13 mouse cellular contexts compared by ENCODE assay signal in genomic region chr10:66953248-66953975, GRCm38 (mm10).
DNase-seq lines count a peak whose midpoint lies in the region; ATAC-seq and TF ChIP-seq lines count a peak whose summit lies in the region.
"Had no signal": no experiment of that assay in that cellular context is flagged by ENCODE, and none has a peak within 500 bp of the region (broad histone marks: within the 10 kb centered on the region; RNA-seq: fewer than 3 reads in every experiment).

No protein-coding gene starts in this region.

- H3K27me3 ChIP-seq in embryonic facial prominence, embryonic 14.5 days (replicated peaks; ENCODE audit: control insufficient read depth, insufficient read depth, low read length) = no peaks in the 10 kb centered on the region
- no peaks in the 10 kb centered on the region for H3K27me3 ChIP-seq in embryonic facial prominence, embryonic 10.5 days (replicated peaks; ENCODE audit: low read depth, poor library complexity, severe bottlenecking)
- H3K27me3 ChIP-seq in midbrain, embryonic 15.5 days (replicated peaks) = no peaks in the 10 kb centered on the region
- H3K27me3 ChIP-seq in midbrain, embryonic 11.5 days (ENCODE audit: control insufficient read depth, insufficient read depth, low read length) = no peaks in the 10 kb centered on the region
- H3K27me3 ChIP-seq in forebrain, postnatal 0 days (ENCODE audit: insufficient read depth, low read length) = no peaks in the 10 kb centered on the region
- H3K27me3 ChIP-seq: heart, embryonic 15.5 days; limb, embryonic 15.5 days had no signal

- no peak overlapping the region for H3K4me2 ChIP-seq in embryonic facial prominence, embryonic 14.5 days (ENCODE audit: low read depth, low read length)
- no peak overlapping the region for H3K4me2 ChIP-seq in midbrain, embryonic 15.5 days
- no peak overlapping the region for H3K4me2 ChIP-seq in midbrain, embryonic 11.5 days
- H3K4me2 ChIP-seq in forebrain, postnatal 0 days (ENCODE audit: low read depth) = no peak overlapping the region
- H3K4me2 ChIP-seq: heart, embryonic 15.5 days; limb, embryonic 15.5 days had no signal

- no peaks in the 10 kb centered on the region for H3K36me3 ChIP-seq in embryonic facial prominence, embryonic 14.5 days (ENCODE audit: control insufficient read depth, insufficient read depth, low read length)
- no peaks in the 10 kb centered on the region for H3K36me3 ChIP-seq in embryonic facial prominence, embryonic 10.5 days (replicated peaks)
- H3K36me3 ChIP-seq in midbrain, embryonic 15.5 days (replicated peaks) = no peaks in the 10 kb centered on the region
- H3K36me3 ChIP-seq in midbrain, embryonic 11.5 days (ENCODE audit: control insufficient read depth, insufficient read depth, low read length) = no peaks in the 10 kb centered on the region
- H3K36me3 ChIP-seq in forebrain, postnatal 0 days (ENCODE audit: insufficient read depth) = no peaks in the 10 kb centered on the region
- H3K36me3 ChIP-seq: heart, embryonic 15.5 days; limb, embryonic 15.5 days had no signal

- TF ChIP-seq CTCF in forebrain, postnatal 0 days (IDR thresholded peaks at IDR 0.05; ENCODE audit: low read depth) = no peak

- H3K4me3 ChIP-seq in embryonic facial prominence, embryonic 14.5 days (ENCODE audit: low read depth, low read length) = no peak overlapping the region
- no peak overlapping the region for H3K4me3 ChIP-seq in embryonic facial prominence, embryonic 10.5 days
- no peak overlapping the region for H3K4me3 ChIP-seq in midbrain, embryonic 15.5 days
- H3K4me3 ChIP-seq in midbrain, embryonic 11.5 days (ENCODE audit: low read depth, low read length) = no peak overlapping the region
- no peak overlapping the region for H3K4me3 ChIP-seq in forebrain, postnatal 0 days (ENCODE audit: low read depth, low read length)
- H3K4me3 ChIP-seq: heart, embryonic 15.5 days; limb, embryonic 15.5 days had no signal

- H3K9ac ChIP-seq in embryonic facial prominence, embryonic 14.5 days (ENCODE audit: low read depth, low read length) = no peak overlapping the region
- no peak overlapping the region for H3K9ac ChIP-seq in midbrain, embryonic 15.5 days
- H3K9ac ChIP-seq in midbrain, embryonic 11.5 days (ENCODE audit: low read length) = no peak overlapping the region
- no peak overlapping the region for H3K9ac ChIP-seq in forebrain, postnatal 0 days
- H3K9ac ChIP-seq: heart, embryonic 15.5 days; limb, embryonic 15.5 days had no signal

- peak; percentile 24 for DNase-seq in embryonic facial prominence, embryonic 14.5 days (ENCODE audit: low spot score)
- DNase-seq in embryonic facial prominence, embryonic 10.5 days (ENCODE audit: low spot score) = no peak
- DNase-seq in midbrain, embryonic 11.5 days (ENCODE audit: low spot score, missing footprints) = no peak
- peak; percentile 13 to 19 for DNase-seq in thymus, postnatal 10 days (ENCODE audit: low spot score in 2 of 2)
- DNase-seq in forebrain, postnatal 0 days = no peak
- DNase-seq in adrenal gland, adult 2 months = no peak
- DNase-seq: right cerebral cortex, adult 18-20 months had no signal

- no peak overlapping the region for H3K27ac ChIP-seq in embryonic facial prominence, embryonic 14.5 days (replicated peaks; ENCODE audit: low read depth, low read length)
- H3K27ac ChIP-seq in embryonic facial prominence, embryonic 10.5 days (replicated peaks) = no peak overlapping the region
- H3K27ac ChIP-seq in midbrain, embryonic 15.5 days = peak overlapping the region; percentile 55; the same call in 1 of the 2 replicates
- H3K27ac ChIP-seq in midbrain, embryonic 11.5 days (ENCODE audit: low read depth, low read length) = no peak overlapping the region
- H3K27ac ChIP-seq in forebrain, postnatal 0 days (ENCODE audit: low read depth, low read length) = no peak overlapping the region
- H3K27ac ChIP-seq: heart, embryonic 15.5 days; kidney, postnatal 0 days; limb, embryonic 15.5 days had no signal

- WGBS in embryonic facial prominence, embryonic 14.5 days = 52% methylated on average over 10 of the region's 10 CpGs
- WGBS in embryonic facial prominence, embryonic 10.5 days = 80% methylated on average over 10 of the region's 10 CpGs
- WGBS in midbrain, embryonic 15.5 days = 55% methylated on average over 10 of the region's 10 CpGs
- 85% methylated on average over 10 of the region's 10 CpGs for WGBS in midbrain, embryonic 11.5 days
- WGBS in forebrain, postnatal 0 days = 55% methylated on average over 10 of the region's 10 CpGs

- H3K9me3 ChIP-seq in embryonic facial prominence, embryonic 14.5 days (ENCODE audit: control insufficient read depth, low read length) = no peaks in the 10 kb centered on the region
- no peaks in the 10 kb centered on the region for H3K9me3 ChIP-seq in embryonic facial prominence, embryonic 10.5 days
- H3K9me3 ChIP-seq in midbrain, embryonic 15.5 days = no peaks in the 10 kb centered on the region
- H3K9me3 ChIP-seq in midbrain, embryonic 11.5 days (ENCODE audit: control insufficient read depth, low read length) = no peaks in the 10 kb centered on the region
- no peaks in the 10 kb centered on the region for H3K9me3 ChIP-seq in forebrain, postnatal 0 days (ENCODE audit: low read length)
- H3K9me3 ChIP-seq: heart, embryonic 15.5 days; limb, embryonic 15.5 days had no signal

- H3K4me1 ChIP-seq in embryonic facial prominence, embryonic 14.5 days (ENCODE audit: control insufficient read depth, insufficient read depth, low read length) = peaks cover 8% of the 10 kb centered on the region; the same call in 1 of the 2 replicates
- H3K4me1 ChIP-seq in embryonic facial prominence, embryonic 10.5 days = peaks cover 11% of the 10 kb centered on the region; the same call in 1 of the 2 replicates
- H3K4me1 ChIP-seq in midbrain, embryonic 15.5 days = peaks cover 12% of the 10 kb centered on the region; the same call in 1 of the 2 replicates
- no peaks in the 10 kb centered on the region for H3K4me1 ChIP-seq in midbrain, embryonic 11.5 days (ENCODE audit: control insufficient read depth, insufficient read depth, low read length)
- 0 out of 2 replicates have a peak, but pooled peaks cover 5% of the 10 kb centered on the region for H3K4me1 ChIP-seq in forebrain, postnatal 0 days (ENCODE audit: insufficient read depth)

- no peak for ATAC-seq in embryonic facial prominence, embryonic 14.5 days (ENCODE audit: low read depth)
- ATAC-seq in midbrain, embryonic 15.5 days (replicated peaks) = peak; percentile 52
- no peak for ATAC-seq in midbrain, embryonic 11.5 days (ENCODE audit: low FRiP score)
- peak; percentile 68 for ATAC-seq in common myeloid progenitor, adult 5-6 weeks (replicated peaks; ENCODE audit: low read depth, poor library complexity, severe bottlenecking)
- ATAC-seq in forebrain, postnatal 0 days = no peak
- ATAC-seq: forebrain, embryonic 14.5 days had no signal

Comparison
In these comparisons a context has a peak if more than half of its experiments do, and no peak if none do; other contexts are left out.
1. ATAC-seq: peak in midbrain, embryonic 15.5 days (single experiment) and common myeloid progenitor, adult 5-6 weeks (single experiment); none in embryonic facial prominence, embryonic 14.5 days (single experiment), midbrain, embryonic 11.5 days (single experiment) and forebrain, postnatal 0 days (single experiment).
2. DNase-seq: peak in embryonic facial prominence, embryonic 14.5 days (single experiment) and thymus, postnatal 10 days (2 of 2); none in embryonic facial prominence, embryonic 10.5 days (single experiment), midbrain, embryonic 11.5 days (single experiment), forebrain, postnatal 0 days (single experiment) and adrenal gland, adult 2 months (single experiment).